Mouse (Mus musculus) urinary bladder, postnatal 36 days (tissue): ENCODE results near the gene Galnt18.

Source experiments
- DNase-seq, 2 experiments: peaks; one replicate each; pipeline ENCODE4 v3.0.0; 2022; ENCODE audit warnings: low spot score in 2 of 2, mixed read lengths in 1 of 2

Galnt18 gene

DNA sequence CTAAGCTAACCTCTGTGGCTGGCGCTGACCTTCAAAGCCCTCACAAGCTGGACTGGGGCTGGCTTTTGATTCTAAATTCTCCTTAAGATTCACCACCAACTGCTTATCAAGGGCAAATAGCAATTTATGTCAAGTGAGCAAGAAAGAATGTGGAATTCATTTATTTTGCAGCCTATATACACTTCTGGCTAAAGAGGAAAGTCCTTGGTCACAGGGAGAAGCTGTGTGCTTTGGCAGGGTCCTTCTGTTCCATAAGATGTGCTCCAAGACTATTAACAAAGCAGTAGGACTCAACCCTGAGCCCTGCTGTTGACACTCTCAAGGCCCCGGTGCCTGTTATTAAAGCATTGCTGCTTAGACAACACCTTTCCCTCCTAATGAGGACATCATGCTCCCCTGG is 7.4 kb downstream of the Galnt18 start:
- DNase-seq, result no peak

DNA sequence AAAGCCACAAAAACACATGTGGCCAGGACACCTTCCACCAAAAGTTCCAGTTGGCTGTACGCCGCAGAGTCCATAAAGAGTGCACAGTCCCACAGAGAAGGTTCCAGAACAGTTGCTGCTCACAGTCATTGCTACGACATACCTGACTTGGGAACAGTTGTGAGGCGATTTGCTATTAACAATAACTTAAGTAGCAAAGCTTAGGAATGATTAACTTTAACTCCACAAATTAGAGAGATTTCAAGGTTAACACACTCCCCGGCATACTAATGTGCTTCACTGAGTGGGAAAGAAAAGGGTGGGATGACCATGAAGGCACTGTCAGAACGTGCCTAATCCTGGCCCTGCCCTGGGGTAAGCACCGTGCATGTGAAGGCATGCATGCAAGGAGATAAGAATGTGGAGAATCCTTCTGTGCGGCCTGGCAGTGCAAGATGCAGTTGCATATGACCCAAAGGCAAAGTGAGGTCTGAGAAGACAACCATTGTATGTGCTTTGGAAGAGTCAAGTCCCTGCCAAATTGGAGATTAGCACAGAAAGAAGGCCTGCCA is 8.5 kb downstream of the Galnt18 start:
- no peak for DNase-seq

DNA sequence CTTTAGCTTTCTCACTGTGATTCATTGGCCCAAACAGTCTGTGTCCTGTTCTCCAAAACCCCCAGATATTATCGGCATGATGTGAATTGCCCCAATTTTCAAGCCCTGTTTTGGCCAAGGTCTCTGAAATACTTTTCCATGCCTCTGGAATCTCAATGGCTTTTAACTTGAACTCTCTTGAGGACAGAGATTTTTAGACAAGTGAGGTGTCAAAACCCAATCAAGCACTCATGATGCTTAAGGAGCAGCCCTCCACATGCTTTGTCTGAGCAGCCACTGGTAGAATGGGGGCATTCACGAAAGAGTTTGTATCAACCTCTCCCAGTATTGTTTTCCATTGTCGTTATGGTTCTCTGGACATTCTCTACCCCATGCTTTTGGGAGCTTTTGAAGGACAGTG is 9.2 kb downstream of the Galnt18 start:
- no peak for DNase-seq

DNA sequence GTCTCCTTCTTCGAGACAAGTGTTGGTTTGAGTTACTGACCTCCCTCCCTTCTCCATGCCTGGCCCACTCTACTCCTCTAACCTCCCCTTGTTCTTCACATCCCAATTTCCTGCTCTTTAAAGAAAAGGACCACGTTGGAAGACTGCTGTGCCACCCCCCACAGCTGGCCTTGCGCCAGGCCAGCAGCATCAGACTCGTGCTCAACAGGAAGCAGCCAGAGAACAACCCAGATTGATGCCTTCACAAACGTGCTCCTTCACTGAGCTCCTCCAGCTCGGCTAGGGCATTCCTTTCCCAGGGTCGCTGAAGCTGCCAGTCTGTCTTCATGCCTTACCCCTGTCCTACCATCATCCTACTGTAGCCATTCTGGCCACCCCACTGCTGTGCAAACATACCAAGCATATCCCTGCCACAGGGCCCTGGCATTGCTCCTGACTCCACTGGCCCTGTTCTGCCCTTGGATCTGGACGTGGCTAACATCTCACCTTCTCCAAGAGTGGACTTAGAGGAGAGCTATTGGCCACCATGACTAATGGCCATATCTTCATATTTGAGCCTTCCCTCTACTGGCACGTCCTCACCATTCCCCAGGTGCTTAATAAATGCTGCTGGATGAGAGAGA is 13.5 kb downstream of the Galnt18 start:
- no peak for DNase-seq

DNA sequence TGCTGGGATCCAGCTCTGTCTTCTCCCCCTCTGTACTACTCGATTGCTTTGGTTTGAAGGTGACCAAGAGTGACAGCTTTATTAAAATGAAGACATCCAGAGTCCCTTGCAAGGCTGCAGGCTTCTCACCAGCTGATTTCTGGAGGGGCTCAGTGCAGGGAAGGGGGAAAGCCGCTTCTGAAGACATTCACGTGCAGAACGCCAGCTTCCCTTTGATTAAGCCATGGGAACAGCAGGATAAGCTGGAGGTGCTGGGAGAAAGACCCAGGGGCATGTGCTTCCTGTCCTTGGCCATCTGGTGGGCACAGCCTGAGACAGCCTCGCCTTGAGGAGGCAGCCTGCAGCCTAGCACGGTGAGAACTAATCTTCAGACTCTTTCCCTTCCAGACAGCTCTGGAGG is 17.0 kb downstream of the Galnt18 start:
- DNase-seq, result no peak

DNA sequence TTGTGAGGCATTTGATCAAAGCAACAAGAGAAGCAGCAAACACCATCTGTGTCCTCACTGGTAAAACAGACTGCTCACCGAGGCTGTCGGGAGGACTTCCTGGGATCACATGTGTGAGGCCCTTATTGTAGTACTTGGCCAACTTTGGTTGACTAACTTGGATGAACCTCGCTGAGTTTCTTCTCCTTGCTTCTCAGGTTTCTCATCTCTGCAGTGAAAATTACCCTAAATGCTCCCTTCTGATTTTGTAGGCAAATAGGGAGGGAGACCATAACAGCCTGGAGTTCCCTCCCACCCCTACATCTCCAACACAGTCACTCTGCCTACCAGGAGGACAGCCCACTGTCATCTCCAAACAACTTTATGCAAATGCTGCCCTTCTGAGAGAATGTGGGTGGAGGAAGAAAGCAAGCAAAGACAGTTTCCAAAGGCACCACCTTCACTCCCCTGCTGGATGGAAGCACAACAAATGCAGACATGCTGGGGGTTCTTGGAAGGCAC is 31.2 kb downstream of the Galnt18 start:
- no peak for DNase-seq

DNA sequence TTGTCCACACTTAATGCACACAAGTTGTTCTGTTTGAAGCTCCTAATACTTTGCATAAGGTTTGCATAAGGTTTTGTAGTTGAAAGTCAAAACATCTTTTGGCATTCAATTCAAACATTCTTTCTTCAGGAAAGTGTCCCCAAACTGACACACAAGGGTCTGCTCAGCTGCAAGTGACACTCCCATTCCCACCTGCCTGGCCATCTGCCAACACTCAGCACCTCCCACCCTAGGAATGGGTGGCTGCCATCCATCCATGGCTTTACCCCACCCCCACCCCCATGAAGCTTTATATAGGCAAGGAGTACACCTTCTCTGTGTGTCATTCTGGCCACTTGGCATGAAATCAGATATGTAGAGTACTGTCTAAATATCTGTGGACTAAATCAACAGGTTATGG is 35.0 kb downstream of the Galnt18 start:
- no peak for DNase-seq

DNA sequence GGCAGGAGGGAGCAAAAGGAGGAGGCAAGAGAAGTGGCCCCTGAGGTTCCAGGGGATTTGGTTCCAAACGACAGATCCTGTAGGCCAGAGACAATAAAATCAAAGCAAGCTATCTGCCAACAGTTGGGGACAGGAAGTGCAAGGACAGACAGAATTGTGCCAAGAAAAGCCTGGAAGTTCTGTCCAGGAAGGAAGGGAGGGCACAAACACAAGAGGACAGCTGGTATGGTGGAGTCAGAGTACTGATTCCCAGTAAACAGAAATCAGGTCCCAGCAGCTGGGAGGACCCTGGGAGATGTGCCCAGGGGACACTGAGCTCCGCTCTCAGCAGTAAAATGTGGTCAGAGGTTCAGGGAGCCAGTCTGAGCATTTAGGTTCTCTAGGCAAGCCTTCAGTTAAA is 38.2 kb downstream of the Galnt18 start:
- DNase-seq, result no peak

DNA sequence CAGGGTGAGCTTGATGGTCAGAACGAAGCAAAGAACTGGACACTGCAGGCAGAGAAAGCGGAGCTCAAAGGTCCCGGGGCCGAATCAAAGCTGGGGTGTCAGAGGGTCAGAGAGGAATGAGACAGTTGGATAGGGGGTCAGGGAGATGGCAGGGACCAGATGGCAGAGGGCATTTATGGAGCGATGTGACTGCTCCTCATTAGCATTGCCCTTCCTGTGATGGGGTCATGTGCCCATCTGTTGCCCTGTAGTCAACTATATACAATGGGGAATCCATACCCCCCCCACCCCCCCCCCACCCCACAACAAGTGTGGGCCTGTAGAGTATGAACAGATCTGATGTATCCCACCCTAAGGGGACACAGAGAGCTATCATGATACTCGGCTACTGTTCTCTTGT is 39.7 kb downstream of the Galnt18 start:
- DNase-seq, result no peak

DNA sequence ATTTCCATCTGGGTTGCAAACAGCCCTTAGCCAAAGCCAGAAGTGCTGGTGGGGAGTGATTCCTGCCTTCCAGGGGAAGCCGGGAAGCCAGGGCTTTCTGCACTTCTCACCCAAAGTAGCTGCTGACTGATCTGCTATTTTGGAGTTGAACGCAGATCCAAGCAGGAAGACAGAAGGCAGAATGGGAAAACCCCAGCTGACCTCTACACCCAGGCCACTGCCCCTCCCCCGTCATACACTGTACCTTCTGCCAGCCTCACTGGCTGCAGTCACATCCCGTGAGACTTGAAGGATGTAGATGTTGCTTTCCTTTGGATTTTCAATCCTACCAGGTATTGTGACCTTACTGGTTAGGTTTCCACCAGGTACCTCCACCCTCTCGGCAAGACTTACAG is 40.4 kb downstream of the Galnt18 start:
- DNase-seq, result no peak

DNA sequence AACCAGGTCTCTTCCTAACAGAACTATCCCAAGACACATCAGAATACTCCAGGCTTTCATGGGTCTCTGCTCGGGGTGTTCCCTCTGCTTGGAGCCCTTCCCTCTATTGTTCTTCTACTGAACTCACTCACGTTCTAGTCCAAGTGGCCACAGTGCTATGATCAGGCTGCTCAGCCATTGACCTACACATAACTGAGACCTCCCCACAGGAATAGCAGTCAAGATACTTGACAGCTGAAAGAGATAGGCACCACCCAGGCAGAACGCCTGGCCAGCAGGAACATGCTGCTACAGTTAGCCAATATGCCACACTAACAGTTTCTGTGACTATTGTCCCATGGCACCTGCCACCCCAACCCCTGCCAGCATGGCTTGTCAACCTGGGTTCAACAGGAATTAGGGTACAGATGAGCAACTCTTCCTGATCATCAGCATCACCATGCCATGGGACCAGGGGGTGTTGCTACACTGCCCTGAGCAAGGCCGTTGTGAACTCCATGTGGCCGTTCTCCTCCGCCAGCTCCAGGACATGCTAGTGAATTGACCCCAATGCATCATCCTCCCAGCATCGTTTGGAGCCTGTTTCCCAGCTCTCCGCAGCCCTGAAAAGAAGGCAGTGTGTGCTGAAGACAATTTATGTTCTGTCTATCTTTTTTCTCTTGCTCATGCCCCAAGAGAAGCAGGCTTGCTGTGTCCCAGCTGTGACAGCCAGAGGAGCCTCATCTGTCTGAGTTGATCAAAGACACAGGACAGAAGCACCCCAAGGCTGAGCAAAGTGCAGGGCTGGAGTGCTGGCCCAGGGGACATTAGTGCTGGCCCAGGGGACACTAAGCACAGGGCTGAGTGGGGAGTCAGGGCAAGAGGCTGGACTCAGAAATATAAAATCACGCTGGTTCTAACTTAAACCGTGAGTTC is 41.1 kb downstream of the Galnt18 start:
- DNase-seq, result no peak

DNA sequence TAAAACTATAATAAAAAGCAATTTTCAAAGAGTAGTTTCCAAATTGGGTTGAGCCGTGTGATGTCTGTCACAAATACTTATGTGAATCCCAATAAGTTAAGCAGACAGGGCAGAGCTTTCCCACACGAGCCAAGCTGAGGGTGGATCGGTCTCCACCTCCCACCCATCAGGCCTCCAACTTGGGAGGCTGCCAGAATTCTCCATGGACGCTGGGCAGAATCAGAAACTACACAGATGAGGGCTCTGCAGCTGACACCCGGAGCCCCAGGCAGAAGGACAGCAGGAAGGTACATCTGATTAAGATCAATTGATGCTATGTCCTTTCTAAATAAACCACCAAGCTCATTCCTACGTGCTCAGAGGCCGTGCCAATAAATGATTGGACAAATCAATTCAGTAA is 42.4 kb downstream of the Galnt18 start:
- DNase-seq, result no peak

DNA sequence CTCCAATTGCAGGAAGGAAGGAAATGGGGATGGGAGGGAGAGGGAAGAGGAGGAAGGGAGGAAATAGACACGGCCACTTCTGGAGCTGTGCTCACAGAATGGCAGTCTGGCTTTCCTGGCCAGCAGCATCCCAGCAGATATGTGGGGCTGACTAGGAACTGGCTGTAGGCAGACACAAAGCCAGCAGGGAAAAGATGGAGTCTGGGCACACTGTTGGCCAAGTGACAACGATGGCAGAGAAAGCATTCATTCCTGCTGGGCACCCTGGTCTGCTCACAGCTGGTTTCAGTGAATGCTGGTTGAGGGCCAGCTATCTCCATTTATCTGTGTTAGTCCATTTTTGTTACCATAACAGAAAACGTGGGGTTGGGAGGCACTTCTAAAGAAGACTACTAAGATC is 43.4 kb downstream of the Galnt18 start:
- no peak for DNase-seq

DNA sequence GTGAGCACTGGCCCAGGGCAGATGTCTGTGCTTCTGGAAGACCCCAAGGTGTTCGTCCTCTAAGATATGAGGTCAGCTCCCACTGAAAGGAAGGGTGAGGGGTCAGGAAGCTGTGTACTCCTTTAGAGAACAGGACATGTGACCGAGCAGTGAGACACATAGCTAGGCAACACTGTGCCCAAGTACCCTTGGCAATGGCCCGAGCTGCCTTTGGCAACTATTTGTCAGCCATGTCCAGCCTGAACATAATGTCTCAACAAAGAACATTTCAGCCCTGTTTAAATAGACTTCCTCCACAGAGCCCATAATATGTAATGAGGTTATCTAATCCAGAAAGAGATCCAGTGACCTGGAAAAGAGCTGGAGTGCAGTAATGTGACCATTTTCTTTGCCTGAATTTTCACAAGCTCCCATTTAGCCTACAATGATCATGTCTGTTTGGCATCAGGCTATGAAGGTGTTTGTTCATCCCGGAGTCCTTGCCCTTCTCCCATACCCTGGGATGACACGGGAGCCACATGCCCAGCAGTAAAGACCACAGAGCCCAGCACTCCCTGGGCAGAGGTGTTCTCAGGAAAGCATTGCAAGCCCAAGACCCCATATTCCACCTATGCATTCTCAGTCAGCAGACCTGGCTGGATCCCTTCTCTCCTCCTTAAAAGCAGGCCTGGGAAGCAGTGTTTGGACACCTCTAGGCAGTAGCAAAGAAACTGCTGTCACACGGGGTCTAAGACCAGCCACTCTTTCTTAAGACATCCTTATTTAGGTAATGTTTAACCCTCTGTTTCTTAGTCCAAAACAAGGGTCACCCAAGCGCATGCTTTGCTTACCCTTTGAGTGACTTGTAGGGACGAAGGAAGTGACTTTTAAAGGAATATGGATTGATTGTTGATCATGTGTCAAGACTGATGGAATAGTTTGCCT is 49.2 kb downstream of the Galnt18 start:
- DNase-seq, result no peak

DNA sequence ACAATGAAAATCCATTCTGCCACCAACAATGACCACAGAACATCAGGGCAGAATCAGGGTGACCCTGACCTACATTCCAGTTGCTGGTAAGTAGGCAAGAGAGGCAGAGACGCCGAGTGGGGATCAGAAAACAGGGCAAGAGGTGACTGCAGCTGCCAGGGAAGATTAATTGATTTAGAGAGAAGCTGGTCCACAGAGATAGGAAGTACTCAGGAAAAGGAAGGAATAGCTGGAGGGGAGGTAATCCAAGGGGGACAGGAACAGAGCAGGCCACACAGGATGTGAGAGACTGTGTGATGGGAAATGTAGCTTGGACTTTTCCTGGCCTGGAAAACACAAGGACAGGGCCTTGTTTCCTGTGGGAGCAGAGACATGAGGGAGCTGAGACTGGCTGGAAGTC is 52.8 kb downstream of the Galnt18 start:
- no peak for DNase-seq

DNA sequence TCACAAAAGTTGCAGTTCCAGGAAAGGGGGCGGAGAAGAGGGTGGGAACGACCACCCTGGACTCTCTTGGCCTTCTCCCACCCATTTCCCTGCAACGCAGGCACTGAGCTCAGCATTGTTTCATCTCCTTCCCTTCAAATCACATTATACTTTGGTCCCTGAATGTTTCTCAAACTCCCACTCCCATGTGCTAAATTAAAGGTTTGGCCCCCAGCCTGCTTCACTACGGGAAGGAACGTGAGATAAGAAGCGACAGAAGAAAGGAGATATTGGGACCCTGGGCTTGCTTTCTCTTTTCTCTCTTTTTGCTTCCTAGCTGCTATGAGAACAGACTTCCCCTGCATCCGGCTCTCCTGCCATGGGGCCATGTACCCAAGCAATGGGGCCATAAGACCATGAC is 55.0 kb downstream of the Galnt18 start:
- no peak for DNase-seq

DNA sequence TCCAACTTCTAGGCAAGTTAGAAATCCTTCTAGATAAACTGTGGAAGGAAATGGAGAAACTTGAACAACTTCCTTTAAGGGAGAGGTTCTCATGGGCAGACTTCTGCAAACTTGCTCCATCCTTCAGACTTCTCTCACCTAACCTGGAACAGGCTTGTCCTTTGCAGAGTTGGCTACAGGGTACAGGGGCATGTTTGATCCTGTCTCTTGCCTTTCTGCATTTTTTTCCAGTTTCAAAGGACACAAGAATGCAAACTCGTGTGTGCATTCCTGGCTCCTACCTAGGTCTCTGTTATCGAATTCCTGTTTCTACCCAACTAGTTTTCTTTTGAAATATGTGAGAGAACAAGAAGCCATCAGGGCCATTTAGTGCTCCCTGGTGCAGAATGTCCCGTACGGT is 55.8 kb downstream of the Galnt18 start:
- peak in 1 of 2 experiments; percentile 8 for DNase-seq

DNA sequence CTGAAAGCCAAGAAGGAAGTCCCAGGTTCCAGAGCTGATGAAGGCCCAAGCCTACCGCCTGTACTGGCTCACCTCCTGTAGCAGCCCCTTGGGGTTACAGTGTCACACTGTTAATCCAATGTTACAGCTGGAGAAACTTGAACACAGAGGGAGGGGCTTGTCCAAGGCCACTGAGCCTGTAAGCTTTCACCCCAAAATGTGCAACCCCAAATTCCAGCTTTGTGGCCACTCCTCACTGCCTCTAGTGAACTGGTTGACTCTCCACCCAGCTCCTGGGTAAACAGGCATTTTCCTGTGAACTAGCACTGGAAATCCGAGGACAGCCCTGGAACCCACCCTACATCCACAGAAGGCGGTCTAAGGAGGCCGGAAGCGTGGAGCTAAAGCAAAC is 58.5 kb downstream of the Galnt18 start:
- no peak for DNase-seq

DNA sequence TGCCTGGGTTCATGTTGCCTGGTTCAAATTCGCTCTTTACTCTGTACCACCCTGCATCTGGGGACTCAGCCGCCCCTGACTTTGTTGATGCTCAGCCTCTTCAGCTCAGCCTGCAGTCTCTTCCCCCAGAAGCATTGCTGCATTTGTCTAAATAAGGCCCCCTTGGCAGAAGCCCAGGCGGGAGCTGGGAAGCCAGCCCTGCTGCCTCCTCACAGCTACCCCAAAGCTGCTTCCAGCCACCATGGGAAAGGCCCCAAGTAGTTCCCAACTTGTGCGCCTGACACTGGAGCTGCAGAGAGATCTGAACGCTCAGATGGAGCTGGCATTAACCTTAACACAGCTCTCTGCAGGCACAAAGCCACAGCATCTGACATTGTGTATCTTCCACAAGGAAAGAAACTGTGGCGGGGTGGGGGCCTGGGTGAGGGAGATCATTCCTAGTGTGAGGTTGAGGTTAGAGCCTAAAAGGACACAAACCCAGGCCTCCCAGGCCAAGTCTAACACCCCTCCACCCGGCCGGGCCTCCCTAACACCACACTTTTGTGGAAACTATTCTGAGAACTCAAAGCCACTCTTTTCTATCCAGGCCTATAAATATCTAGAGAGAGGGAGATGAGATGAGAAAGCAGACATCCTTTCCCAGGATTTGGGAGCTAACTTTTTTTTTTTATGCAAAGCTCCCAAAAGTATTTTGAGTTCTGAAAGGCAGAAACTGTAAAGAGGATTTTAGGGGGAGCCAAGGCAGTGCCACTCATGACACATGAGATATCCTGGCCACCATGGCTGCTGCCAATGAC is 59.1 kb downstream of the Galnt18 start:
- peak in 1 of 2 experiments; percentile 21 for DNase-seq

DNA sequence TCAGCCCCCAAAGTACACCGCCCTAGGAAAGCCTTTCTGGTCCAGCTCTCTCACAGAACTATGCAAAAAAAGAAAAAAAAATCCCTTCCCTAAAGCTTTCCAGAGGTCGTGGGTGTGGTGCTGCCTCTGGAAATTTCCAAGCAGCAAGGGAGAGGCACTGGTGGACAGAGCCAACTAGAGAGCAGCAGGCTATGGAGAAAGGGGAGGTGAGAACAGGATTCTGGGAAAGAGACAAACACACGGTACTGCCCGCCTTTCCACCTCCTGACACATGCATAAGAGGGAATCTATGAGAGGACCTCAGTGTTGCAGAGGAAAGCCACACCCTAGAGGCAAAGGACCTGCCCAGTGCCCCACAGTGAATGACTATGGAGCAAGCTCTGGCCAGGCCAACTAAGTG is 60.9 kb downstream of the Galnt18 start:
- peak; percentile 18 to 27 for DNase-seq
